Mouse (Mus musculus) splenic B cell, adult 2 months (primary cell): ENCODE data around the gene Thtpa.

Source experiments
- DNase-seq: peaks from one replicate; pipeline ENCODE4 v3.0.0-alpha.2; 2011; ENCODE audit warnings: low read depth, low spot score
- H3K27me3 ChIP-seq: 2 replicates; pipeline ENCODE4 v1.6.1; 2012; ENCODE audit warnings: mild to moderate bottlenecking, low read length, moderate library complexity, mixed read lengths; ENCODE audit not compliant: control insufficient read depth, poor library complexity, insufficient read depth, severe bottlenecking
- H3K36me3 ChIP-seq: 2 replicates; pipeline ENCODE4 v1.6.1; 2012; ENCODE audit warnings: mild to moderate bottlenecking, low read length, moderate library complexity, mixed read lengths; ENCODE audit not compliant: control insufficient read depth, poor library complexity, insufficient read depth, severe bottlenecking

Gene Thtpa

DNA sequence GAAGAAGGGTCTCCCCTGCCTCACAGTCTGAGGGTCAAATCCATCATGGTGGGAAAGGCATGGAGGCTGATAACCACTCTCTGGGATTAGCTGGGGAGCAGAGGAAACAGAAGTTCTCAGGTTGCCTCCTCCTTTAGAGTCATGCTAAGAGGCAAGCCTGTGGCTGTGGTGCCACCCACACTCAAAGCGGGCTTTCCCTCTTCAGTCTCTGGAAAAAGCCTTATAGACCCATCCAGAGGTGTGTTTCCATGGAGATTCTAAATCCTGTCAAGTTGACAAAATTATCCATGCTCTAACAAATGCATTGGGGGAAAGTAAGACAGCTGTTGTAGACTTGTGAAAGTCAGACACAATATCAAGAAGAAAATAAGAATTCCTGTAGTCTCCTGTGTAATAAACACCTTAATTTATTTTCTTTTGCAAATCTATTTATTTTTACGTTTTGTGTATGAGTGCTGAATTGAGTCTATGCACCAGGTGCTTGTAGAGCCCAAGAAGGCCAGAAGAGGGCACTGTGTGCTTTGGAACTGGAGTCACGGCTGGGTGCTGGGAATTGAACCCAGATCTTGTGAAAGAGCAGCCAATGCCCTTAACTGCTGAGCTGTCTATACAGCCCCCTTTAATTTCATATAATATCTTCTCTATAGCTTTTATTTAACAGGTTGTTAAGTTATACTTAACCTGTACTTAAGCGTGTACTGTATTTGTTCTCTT is 25.0 kb downstream of the Thtpa start:
- DNase-seq, result peak; percentile 30
- H3K36me3 ChIP-seq, result no peaks in the 10 kb centered on the region
- peaks cover 2% of the 10 kb centered on the region; the same call in 1 of the 2 replicates for H3K27me3 ChIP-seq

DNA sequence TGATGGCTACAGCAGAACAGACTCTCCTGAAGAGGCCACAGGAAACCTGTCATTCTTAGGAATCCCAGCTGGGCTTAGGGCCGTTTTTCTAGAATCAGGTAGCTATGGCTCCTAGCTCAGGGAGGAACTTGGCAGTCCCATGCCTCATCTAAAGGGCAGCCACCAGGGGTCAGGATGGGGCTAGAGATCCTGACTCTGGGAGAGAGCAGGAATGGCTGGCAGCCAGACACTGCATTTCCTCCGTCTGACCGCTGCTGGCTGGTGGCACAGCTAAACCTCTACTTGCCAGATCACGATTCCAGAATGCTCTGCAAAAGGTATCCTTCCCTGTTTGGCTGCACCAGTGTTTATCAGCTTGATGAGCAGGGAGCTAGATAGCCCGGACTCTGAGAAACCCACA is 27.4 kb downstream of the Thtpa start:
- Histone ChIP-seq H3K27me3 (no peaks in the 10 kb centered on the region), H3K36me3 (no peaks in the 10 kb centered on the region)
- peak; percentile 24 for DNase-seq

DNA sequence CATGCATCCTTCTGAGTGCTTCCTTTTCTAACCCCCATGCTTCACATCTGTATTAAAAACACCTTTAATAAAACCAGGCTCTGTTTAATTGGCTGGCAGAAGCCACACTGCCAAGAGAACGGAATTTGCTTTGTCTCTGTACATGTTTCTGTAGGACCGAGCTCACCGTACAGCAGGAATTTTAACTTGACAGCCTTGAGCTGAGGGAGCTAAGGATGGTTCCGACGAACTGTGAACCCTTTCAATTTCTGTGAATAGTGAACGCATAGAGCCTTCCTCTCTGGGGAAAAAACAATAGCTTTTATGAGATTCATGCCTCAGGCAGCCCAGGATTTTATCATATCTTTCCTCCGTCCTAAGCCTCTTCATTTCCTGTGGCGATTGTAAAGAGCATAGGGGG is 27.8 kb downstream of the Thtpa start:
- DNase-seq, result no peak
- Histone ChIP-seq H3K36me3 (no peaks in the 10 kb centered on the region), H3K27me3 (no peaks in the 10 kb centered on the region)

DNA sequence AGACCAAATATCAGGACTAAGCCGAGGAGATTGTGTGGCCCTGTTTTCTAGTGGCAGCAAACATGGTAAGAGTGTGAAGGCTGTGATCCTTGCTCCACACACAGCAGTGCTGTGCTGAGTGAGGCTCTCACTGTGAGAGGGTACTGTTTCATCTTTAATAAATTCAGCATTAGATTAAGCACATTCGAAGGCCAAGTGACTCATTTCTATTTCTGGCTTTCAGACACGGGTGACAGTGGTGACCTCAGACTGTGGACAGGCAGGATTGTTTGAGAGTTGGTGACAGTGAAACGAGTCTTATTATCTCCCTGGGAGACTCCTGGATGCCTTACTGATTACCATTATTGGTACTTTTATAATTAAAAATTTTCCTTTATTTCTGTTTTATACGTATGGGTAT is 31.1 kb downstream of the Thtpa start:
- no peaks in the 10 kb centered on the region for H3K27me3 ChIP-seq
- DNase-seq, result no peak
- H3K36me3 ChIP-seq, result no peaks in the 10 kb centered on the region

DNA sequence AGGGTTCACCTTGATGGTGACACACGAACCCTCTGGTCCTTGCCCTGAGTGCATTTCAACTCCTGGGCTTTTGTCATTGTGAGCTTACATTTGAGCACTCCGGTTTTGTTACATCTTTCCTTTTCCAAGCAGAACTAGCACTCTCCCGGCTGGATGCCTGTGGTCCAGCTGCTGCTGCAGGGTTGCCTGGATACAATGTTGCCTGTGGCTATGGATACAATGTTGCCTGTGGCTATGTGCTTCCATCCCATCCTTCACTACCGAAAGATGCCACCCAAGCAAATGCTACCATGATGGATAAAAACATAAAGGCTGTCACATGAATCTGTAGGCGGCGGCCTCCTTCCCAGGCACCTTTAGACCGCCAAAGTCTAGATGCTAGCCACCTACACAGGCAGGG is 31.9 kb downstream of the Thtpa start:
- no peak for DNase-seq
- Histone ChIP-seq H3K27me3 (no peaks in the 10 kb centered on the region), H3K36me3 (no peaks in the 10 kb centered on the region)

DNA sequence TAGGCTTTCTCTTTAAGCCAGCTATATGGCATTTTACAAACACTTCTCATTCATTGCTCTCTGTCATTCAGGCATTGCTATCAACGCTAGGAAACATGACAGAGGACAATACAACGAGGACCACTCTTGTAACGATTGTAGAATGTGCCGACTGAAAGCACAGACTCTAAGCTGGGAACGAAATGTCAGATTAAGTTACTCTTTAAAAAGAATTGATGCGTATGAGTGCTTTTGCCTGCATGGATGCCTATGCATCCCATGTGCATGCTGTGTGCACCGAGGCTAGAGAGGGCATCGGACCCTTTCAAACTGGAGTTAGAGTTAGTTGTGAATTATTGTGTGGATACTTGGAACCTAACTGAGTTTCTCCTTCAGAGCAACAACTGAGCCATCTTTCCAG is 41.1 kb downstream of the Thtpa start:
- no peaks in the 10 kb centered on the region for H3K27me3 ChIP-seq
- no peaks in the 10 kb centered on the region for H3K36me3 ChIP-seq
- no peak for DNase-seq

DNA sequence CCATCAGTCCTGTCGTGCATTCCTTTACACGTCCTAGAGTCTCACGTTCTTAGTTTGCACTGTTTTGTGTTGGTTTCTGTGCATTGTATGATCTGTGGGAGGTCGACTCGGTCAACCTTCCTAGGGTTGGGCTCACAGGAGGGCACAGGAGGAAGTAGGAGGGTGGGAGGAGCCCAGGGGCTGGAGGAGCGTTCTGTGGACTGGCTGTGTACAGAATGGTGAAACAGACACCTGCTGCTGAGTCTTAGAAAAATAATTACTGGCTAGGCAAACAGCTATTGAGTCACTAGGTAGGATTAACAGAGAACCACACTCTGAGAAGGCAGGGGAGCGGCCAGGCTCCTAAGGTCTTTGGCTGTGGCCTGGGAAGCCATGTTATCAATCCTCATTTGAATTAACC is 44.7 kb downstream of the Thtpa start:
- no peaks in the 10 kb centered on the region for H3K27me3 ChIP-seq
- H3K36me3 ChIP-seq, result no peaks in the 10 kb centered on the region
- no peak for DNase-seq

DNA sequence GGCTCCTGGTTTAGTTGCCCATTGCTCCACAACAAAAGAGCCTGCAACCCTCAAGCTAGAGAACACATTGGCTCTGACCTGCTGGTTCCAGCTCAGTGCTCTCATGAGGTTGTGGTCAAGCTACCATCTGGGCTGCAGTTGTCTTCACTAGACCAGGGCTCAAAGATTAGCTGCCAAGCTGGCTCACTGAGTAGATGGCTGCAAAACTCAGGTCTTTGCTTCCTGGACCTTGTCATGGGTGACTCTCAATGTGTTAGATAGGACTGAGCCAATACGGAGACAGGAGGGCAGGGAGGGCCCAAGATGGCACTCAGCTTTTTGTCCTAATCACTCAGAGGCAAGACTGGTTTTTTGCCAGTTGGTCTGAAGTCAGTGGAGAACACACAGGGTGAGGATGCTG is 51.7 kb downstream of the Thtpa start:
- no peaks in the 10 kb centered on the region for H3K36me3 ChIP-seq
- DNase-seq, result no peak
- no peaks in the 10 kb centered on the region for H3K27me3 ChIP-seq

DNA sequence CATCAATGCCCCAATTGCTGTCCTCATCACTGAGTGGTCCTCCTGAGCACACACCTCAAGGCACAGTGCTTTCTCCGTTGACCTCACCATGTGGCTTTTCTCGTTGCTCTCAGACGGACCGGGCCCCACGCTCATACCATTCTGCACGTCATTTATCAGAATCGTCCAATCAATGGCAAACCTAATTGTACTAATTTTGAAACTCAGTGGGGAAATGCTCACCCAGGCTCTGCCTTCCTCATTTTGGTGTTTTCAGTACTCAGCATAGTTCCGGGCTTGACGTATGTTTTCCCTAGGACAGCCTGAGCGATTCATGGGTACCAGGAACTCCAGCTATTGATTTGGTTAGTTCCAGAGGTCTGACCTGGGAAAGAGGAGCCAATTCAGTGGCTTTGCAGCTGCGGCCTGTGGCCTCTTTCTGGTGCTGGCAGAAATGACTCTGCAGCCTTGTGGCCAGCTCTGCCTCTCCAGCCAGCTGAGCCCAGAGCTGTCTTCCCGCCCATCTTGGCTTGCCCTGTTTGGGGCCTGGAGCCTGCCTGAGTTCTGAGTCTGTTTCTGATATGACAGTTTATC is 52.3 kb downstream of the Thtpa start:
- peak; percentile 37 for DNase-seq
- no peaks in the 10 kb centered on the region for H3K27me3 ChIP-seq
- H3K36me3 ChIP-seq, result no peaks in the 10 kb centered on the region

DNA sequence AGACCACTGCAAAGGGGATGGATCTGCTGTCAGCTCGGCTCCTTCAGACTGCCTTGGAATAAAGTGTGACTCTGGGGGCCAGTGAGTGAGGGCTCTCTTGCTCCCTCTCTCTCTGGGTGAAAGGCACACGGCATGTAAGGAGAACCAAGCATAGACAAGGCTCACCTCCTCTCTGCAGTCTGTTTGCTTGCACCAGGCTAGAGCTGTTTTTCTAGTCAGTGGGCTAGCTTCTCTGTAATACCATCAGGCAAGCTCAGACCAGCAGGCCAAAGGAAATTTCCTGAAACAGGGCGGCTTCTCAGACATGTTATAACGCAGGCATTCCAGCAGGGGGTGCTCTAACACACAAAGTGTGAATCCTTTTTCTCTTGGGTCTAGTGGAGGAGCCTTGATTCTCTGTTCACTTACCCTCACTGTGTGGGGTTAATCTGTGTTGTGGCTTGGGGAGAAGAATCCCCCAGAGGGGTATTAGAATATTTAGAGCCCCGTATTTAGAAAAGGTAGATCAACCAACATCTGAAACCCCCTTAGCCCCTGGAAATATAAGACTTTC is 53.9 kb downstream of the Thtpa start:
- Histone ChIP-seq H3K36me3 (no peaks in the 10 kb centered on the region), H3K27me3 (no peaks in the 10 kb centered on the region)
- DNase-seq, result peak; percentile 69
